Mouse (Mus musculus) E14TG2a.4 (cell line): Measurements from ENCODE around the gene Shf.

Experiments used
- CTCF ChIP-seq: conservative IDR thresholded peaks from 2 replicates; pipeline ENCODE4 v1.5.1; 2014; ENCODE audit warnings: low read length
- NANOG ChIP-seq: IDR thresholded peaks from 2 replicates; pipeline ENCODE4 v1.6.1; 2014; ENCODE audit warnings: borderline replicate concordance, low read length, mixed read lengths
- POU5F1 ChIP-seq: IDR thresholded peaks from 2 replicates; pipeline ENCODE4 v1.6.1; 2014; ENCODE audit warnings: low read length, borderline replicate concordance

GRCm38 (mm10) chr2:122309647-122310046 lies 59.3 kb downstream of the Shf start:
- TF ChIP-seq CTCF (no peak), POU5F1 (no peak), NANOG (no peak)
